22 mouse cellular contexts compared by ENCODE assay signal in the genomic region with DNA sequence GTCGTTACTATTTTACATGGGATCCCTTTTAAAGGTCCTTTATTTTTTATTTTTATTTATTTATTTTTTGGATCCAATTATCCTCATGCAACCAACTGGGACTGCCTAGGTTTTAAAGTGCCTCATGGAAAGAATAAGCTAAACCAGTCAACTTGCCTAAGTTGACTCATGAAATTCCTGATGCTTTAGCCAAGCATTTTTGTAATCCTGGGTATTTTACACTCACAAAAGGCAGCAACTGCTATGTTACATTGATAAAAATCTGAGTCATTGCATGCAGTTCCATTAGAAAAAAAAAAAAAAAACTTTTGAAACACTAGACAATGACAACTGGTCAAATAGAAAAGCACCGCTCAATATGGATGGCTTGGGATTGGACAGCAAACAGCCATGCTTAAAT. TPM values are rescaled to one million over a fixed set of nuclear protein-coding genes. Genes with fewer than 3 reads are reported as not detected.
"Had no signal": no experiment of that assay in that cellular context is flagged by ENCODE, and none has a peak within 500 bp of the region (broad histone marks: within the 10 kb centered on the region; RNA-seq: fewer than 3 reads in every experiment).

No protein-coding gene starts in this region.

- H3K9ac ChIP-seq: liver, embryonic 14.5 days; liver, postnatal 0 days; lung, embryonic 14.5 days; midbrain, embryonic 12.5 days; midbrain, embryonic 15.5 days; neural tube, embryonic 12.5 days; neural tube, embryonic 15.5 days; stomach, embryonic 15.5 days had no signal

- H3K27ac ChIP-seq: kidney, postnatal 0 days; layer of hippocampus, adult 2 months; liver, embryonic 14.5 days; macrophage; midbrain, embryonic 12.5 days; midbrain, embryonic 15.5 days; neural tube, embryonic 12.5 days; neural tube, embryonic 15.5 days; stomach, embryonic 15.5 days had no signal

- ATAC-seq: liver, postnatal 0 days; lung, postnatal 0 days; midbrain, embryonic 15.5 days had no signal

- H3K36me3 ChIP-seq: midbrain, embryonic 12.5 days; midbrain, embryonic 15.5 days; neural tube, embryonic 12.5 days; neural tube, embryonic 15.5 days; stomach, embryonic 15.5 days had no signal

- H3K4me3 ChIP-seq: layer of hippocampus, adult 2 months; midbrain, embryonic 12.5 days; midbrain, embryonic 15.5 days; neural tube, embryonic 12.5 days; neural tube, embryonic 15.5 days; stomach, embryonic 15.5 days had no signal

- DNase-seq: kidney, postnatal 25 days; layer of hippocampus, adult 9-11 months; liver, postnatal 0 days; retina, postnatal 1 day; right cerebral cortex, postnatal 25 days; spleen, adult 18-20 months; thymus, postnatal 25 days had no signal

- H3K4me2 ChIP-seq: liver, embryonic 11.5 days; lung, embryonic 14.5 days; midbrain, embryonic 12.5 days; midbrain, embryonic 15.5 days; neural tube, embryonic 12.5 days; neural tube, embryonic 15.5 days; stomach, embryonic 15.5 days had no signal

- H3K9me3 ChIP-seq: midbrain, embryonic 12.5 days; midbrain, embryonic 15.5 days; neural tube, embryonic 12.5 days; neural tube, embryonic 15.5 days; stomach, embryonic 15.5 days had no signal

- H3K4me1 ChIP-seq: midbrain, embryonic 12.5 days; midbrain, embryonic 15.5 days; neural tube, embryonic 12.5 days; neural tube, embryonic 15.5 days; stomach, embryonic 15.5 days had no signal

- H3K27me3 ChIP-seq: midbrain, embryonic 12.5 days; midbrain, embryonic 15.5 days; neural tube, embryonic 12.5 days; neural tube, embryonic 15.5 days; stomach, embryonic 15.5 days had no signal

RNA-seq across cellular contexts. Expression of a gene that starts 57.0 kb away (rescaled TPM):
- polyA plus RNA-seq: kidney, embryonic 14.5 days; kidney, postnatal 0 days; limb, embryonic 11.5 days; liver, embryonic 11.5 days; liver, postnatal 0 days; lung, embryonic 14.5 days; lung, postnatal 0 days; midbrain, embryonic 12.5 days; midbrain, embryonic 15.5 days; neural tube, embryonic 12.5 days; neural tube, embryonic 15.5 days; stomach, embryonic 15.5 days; thymus, postnatal 0 days had no signal
